Mouse (Mus musculus) lung, postnatal 0 days (tissue): ENCODE data around the gene Wdr35.

Source experiments
- CTCF ChIP-seq: IDR thresholded peaks from 2 replicates; pipeline ENCODE4 v1.5.1; 2016; ENCODE audit warnings: antibody characterized with exemption, mild to moderate bottlenecking
- EP300 ChIP-seq: IDR thresholded peaks from 2 replicates; pipeline ENCODE4 v1.6.1; 2016; ENCODE audit warnings: antibody characterized with exemption, mild to moderate bottlenecking, control low read depth

DNA sequence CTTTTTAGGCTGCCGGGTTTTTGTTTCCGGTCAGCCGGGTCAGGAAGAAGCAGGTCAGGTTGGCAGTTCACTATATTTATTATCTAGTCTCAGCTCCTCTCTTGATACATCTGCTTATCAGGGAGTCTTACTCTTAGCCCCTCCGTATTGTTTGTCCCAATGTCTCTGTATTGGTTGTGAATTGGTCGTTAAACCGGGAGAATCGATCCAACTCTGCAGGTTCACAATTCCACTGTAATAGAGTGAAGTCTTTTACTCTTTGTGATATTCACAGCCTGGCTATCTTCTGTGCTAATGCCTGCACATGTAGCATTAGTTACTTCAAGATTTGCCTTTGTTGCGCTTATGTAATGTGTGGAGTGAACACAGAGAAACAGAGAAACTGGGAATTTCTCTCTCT lies 57.5 kb downstream of the Wdr35 start:
- TF ChIP-seq CTCF (no peak), EP300 (no peak)
